Mouse (Mus musculus) kidney, adult 18-20 months (tissue): ENCODE measurements around the gene Tdp1.
A peak's percentile ranks its signal among the peaks of the same experiment; 100 is the strongest.

ENCODE experiments used
- DNase-seq: peaks from one replicate; pipeline ENCODE4 v3.0.0; 2021

The Tdp1 gene

DNA sequence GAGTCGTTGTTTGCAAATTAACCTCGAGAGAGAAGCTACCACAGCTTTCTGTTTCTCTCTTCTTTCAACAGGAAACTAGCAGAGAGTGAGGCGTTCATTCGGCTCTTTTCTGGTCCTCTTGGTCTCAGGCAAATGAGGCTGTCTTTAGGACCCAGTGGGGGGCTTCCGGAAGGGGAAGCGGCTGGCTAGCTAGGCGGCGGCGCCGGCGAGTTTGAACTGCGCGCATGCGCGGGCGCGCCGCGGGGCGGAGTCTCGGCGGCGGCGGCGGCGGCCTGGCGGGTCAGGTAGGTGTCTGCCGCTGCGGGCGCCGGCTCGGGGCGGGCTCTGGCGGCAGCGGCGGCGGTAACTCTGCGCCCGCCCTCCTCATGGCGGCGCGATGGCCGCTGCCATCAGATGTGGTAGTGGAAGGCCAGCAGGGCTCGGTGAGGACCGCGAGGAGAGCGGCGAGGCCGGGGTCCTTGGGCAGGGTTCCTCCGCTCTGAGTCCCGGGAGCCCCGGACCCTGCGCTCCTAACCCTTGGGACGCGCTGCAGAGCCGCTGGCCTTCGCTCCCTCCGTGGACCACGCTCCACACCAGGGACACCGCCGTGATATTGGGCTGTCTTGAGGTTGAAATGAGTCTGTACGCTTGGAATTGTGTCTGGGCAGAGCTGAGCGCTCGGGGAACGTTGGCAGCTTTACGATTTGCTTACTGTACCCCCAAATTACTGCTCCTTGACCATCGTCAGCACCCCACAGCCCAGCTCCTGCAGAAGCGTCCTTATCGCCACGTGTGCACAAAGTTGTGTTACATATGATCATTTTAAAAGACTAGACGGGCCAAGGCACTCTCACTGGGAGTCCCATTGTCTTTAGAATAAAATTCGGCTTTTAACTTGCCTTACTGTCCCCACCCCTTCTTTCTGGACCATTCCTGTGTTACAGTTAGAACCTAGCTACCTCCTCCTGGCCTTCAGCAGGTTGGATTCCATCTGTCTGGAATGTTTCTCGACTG, at the start of gene Tdp1, which contains the start of gene Efcab11:
Gene Tdp1, plus strand, starts transcription at position 249 of the 993 bp plus-strand sequence.
Gene Efcab11, minus strand, starts transcription at position 171 of the 993 bp plus-strand sequence.
- DNase-seq, result peak; percentile 93

DNA sequence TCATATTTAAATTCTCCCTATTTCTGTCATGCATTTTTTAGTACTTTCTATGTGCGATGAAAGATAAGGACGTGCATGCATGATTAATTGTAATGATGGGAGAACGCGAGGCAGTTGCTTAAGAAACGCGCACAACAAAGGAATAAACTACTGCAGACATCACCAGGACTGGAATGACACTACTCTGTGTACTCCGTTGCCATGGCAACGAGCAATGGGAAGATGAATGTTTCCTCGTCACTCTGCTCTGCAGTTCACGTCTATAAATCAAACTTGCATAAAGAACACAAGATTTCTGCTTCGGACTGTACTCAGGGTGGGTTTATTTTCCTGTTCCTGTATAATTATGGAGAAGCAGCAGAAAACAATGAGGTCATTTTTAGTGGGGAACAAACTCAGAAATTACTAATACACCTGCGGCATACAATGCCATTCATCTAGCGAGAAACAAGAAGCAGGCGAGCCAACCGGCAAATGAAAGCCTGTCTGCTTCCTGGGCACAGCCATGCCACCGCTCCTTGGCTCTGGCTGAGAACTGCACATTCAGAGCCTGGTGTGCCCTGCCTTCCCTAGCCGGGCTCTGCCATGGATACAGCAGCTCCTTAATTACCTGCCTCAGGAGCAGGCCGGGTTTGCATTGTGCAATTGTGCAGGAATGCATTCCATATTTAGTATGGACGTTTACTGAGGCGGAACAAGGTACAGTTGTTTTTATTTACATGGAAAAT, 47.7 kb upstream of the Tdp1 start:
- DNase-seq, result peak; percentile 7

DNA sequence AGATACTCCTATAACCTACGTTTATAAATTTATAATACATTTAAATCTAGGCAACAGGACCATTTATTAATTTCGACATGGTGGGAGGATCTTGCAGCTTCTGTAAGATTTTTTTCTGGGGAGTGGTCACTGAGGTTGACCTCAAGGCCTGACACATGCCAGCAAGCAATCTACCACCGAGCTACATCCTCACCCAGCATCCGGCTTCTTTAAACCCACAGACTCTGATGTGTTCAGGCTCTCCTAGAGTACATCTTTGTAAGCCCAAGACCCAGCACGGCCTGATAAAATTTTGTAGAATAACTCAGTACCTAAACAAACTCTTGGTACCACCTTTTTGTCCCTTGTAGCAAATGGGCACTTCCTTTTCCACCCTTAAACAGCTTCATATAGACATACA, 46.8 kb upstream of the Tdp1 start:
- no peak for DNase-seq

GRCm38 (mm10) chr12:99838109-99838508, 46.2 kb upstream of the Tdp1 start:
- DNase-seq, result no peak

DNA sequence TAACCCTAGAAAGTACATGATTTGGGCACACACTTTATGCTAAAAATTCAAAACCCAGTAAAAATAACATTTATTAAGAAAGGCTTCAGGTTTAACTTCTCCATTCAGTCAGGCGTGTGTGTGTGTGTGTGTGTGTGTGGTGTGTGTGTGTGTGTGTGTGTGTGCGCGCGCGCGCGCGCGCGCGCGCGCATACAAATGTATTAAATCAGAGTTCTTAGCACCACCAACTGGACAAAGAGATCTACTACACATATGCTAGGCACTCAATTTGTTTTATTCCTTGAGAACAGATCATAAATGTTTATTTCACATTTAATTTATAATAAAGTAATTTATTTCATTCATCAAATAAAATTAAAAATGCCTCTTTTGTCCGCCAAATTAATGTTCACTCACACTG, 45.6 kb upstream of the Tdp1 start:
- DNase-seq, result no peak

DNA sequence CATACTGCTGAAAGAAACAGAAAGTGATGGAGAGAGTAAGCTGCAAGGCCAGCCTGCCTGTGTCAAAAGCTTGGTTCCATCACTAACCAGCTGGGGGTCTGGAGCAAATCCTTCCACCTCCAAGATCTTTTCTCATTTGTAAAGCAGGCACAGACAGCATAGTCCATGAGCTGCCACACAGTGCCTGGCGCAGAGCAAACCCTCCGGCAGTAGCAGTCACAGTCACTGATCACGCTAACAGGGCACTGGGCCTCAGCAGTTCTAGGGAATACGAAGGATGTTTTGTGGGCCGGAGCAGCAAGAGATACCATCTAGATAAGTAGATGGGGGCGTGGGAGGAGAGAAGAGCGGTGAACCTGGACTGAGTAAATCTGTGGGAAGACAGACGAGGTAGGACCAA, 39.4 kb upstream of the Tdp1 start:
- DNase-seq, result no peak

- DNase-seq, result no peak
Observed at GRCm38 (mm10) chr12:99849996-99850395, 34.3 kb upstream of the Tdp1 start.

DNA sequence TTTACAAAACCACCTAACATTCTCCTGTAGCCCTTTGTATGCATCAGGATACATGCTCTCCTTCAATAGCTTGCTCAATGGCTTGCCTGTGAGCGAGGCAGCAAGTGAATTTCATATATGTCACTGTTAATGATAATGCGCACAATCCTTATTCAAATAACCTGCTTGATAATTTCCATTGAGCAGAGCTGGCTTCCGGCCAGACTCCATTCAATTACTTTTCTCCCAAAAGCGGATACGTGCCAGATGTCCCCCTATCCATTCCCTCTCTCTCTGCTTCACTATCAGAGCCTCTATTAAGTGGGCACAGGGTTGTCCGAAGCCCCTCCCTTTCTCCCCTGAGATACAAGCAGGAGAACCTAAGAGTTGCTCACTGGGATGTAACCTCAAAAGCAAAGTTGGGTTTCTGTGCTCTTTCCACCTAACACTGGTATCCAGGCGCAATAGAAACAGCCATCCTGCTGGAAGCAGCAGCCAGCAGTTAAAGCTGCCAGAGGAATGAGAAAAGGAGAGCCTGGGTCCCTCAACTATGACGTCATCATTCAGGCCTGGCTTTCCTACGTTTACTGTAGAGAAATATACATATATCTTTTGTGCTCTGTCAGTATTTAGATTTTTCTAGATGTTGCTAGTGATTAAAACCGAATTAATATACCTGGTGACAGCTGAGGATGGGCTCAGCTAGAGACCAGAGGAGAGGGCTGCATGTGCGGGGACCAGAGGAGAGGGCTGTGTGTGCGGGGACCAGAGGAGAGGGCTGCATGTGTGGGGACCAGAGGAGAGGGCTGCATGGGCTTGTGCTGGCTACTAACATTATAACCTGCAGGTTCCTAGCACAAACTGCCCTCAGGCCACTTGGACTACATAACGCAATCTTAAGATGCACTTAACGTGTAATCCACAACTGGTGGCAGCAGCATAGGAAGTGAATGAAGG, 30.7 kb upstream of the Tdp1 start:
- DNase-seq, result no peak

GRCm38 (mm10) chr12:99856011-99856410, 28.3 kb upstream of the Tdp1 start:
- no peak for DNase-seq

- DNase-seq, result no peak
Observed at GRCm38 (mm10) chr12:99858664-99859063, 25.7 kb upstream of the Tdp1 start.

GRCm38 (mm10) chr12:99859391-99860100, 24.8 kb upstream of the Tdp1 start:
- no peak for DNase-seq

DNA sequence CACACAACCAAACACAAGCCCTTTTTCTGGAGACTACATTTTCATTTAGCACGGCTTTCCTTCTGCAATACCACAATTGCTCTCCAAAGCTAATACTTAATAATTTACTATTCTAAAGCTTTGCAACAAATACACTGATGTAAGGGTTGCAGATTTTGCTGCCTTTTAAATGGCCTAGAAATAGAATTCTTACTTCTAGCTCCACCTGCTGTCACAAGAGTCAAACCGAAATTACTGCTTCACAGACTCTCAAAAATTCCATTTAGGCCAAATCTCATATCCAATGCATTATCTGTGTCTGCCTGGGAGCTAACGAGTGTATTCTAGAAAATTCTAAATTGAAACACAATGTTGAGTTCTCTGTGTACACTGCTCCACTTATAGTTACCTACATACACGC, 23.3 kb upstream of the Tdp1 start:
- DNase-seq, result no peak

DNA sequence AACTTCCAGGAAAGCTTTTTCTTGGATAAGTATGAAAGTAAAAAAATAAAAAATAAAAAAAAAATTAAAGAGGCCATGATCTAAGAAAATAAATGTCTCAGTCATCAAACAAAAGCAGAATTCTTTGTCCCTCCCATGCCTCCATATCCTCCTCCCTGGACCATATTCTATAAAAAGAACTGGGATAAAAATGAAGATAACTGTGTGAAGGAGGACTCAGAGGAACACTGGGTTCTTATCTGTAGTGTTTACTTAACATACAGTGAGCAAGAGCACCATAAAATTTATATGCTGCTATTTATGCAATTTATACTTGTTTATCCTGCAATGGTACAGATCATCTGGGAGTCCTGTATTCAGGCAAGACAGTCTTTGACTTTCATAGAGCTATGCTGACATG, 19.7 kb upstream of the Tdp1 start:
- DNase-seq, result no peak

- DNase-seq, result no peak
Observed at GRCm38 (mm10) chr12:99868821-99869220, 15.5 kb upstream of the Tdp1 start.

DNA sequence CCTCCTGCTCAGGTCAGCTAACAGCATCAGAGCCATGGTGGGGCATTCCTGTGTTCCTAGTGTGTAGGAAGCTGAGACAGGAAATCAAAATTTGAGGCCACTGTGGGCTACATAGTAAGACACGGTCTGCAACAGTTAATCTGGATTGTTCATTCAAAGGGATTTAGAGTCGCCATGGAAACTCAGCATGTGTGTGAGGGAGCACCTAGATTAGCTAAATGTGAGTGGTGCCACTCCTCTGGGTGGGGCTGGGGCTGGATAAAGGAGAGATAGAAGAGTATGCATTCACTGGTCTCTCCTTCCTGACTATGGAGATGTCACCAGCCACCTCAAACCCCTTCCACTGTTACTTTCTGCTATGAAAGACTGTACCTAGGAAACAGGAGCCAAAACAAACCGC, 10.9 kb upstream of the Tdp1 start:
- no peak for DNase-seq

DNA sequence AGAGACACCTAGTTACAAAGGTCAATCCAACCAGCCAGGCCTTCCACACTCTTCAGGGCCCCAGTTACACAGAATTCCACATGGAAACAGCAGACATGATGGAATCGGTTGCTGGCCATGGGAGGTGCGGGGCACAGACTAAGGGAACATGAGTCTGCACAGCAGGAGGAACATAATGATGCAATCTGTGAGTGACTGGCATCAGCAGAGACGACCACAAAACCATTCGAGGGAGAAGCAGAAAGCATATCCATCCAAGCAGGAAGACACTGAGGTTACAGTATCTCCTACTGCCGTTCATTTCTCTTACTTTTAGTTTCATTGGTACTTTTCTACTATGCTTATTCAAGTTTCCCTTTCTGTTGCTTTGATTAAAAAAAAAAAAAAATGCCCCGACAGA, 9.7 kb upstream of the Tdp1 start:
- DNase-seq, result no peak

DNA sequence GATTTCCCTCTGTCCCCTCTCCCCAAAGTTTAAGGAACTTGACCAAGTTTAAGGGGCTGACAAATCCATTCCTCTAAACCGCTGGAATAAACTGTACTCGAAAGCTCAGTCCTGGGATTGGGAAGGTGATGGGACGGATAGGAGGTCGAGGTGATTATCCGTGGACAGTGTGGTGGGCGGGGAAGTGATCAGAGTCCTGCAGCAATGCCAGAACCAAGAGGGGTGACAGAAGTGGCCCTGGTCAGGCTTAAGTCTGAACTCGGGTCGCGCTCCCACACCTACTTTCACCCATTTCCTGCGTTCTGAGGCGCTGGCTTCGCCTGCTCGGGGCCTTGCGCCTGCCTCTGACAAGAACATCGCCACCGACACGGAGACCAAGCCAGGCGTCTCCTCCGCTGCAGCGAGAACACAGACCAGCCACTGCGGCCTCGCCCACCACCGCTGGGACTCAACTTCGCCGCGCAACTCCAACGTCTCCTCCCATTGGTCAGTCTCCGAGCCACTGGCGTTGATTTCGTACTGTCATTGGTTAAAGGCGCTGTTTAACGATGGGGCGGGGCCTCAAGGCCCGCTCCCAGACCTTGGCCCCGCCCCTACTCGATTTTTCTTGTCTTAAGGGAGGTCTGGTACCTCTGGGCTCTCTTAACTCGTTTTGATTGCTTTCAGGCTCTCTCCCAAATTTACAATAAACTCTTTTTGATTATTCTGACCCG, 1.2 kb upstream of the Tdp1 start:
- peak; percentile 82 for DNase-seq

- no peak for DNase-seq
Observed at GRCm38 (mm10) chr12:99883713-99884105, 608 bp upstream of the Tdp1 start.

DNA sequence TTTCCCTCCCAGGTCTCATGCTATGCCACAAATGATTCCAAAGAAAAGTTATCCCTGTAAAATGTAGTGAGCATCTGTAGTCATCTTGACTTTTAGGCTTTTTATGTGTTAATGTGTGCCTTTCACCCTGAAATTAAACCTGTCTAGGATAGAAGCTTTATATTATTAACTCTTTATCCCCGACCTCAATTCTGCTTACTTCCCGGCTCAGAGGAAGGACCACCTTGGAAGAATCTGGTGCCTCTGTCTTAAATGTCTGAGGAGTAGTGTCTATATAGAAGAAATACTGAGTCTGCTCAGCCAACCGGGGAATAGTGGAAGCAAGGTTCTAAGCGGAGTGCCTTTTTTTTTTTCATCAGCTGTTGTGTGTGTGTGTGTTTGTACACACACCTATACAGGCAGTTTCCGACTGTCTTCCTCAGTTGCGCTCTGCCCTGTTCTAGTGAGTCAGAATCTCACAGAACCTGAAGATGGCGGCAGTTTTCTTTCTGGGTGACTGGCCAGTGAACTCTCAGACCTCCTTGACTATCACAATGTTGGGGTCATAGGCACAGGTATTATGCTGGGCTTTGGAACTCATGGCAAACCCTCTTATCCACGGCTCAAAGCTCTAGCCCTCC, 1.1 kb downstream of the Tdp1 start:
- DNase-seq, result no peak

GRCm38 (mm10) chr12:99897846-99898245, 13.5 kb downstream of the Tdp1 start:
- DNase-seq, result no peak
